Mouse (Mus musculus): ENCODE data around the gene Tgfbr2.

- TF ChIP-seq POLR2A (IDR thresholded peaks at IDR 0.05; ENCODE audit: borderline replicate concordance, insufficient read depth, low read length): no peak
- no peak for TF ChIP-seq CTCF (IDR thresholded peaks at IDR 0.05; ENCODE audit: borderline replicate concordance, insufficient read depth, low read depth, low read length)
Measured at GRCm38 (mm10) chr9:116173473-116174170, 1.5 kb downstream of the Tgfbr2 start.

All from cerebellum, adult 2 months (tissue).